Mouse (Mus musculus) gonadal fat pad, adult 2 months (tissue): ENCODE results near the gene Wrb. TPM values are rescaled to one million over a fixed set of nuclear protein-coding genes. Genes with fewer than 3 reads are reported as not detected.
"Not testable (repeated sequence)": the region's sequence is repeated elsewhere in the genome, so short reads cannot be mapped to it uniquely, and the experiment has no call there.

Experiments
- DNase-seq: peaks from one replicate; pipeline ENCODE4 v3.0.0-alpha.2; 2012; ENCODE audit warnings: low read depth
- polyA plus RNA-seq: library from polyadenylated mRNA; depleted of rRNA; stranded (reverse); fragments of >200 nt; gene quantifications from 2 replicates; pipeline ENCODE4 v1.2.3, GENCODE M21; 2012; rRNA removed

Wrb gene
- 60.5 and 88.6 TPM in 2 replicates for polyA plus RNA-seq

GRCm38 (mm10) chr16:96145110-96145800 is at the start of gene Wrb:
Gene Wrb, plus strand, starts transcription at chr16:96145407.
- no peak for DNase-seq

GRCm38 (mm10) chr16:96095966-96096365 is 49.2 kb upstream of the Wrb start:
- no peak for DNase-seq

GRCm38 (mm10) chr16:96097811-96098210 is 47.4 kb upstream of the Wrb start:
- DNase-seq = not testable (repeated sequence)

- DNase-seq = no peak
These were observed 42.2 kb upstream of the Wrb start for GRCm38 (mm10) chr16:96103036-96103435.

GRCm38 (mm10) chr16:96109673-96110072 is 35.5 kb upstream of the Wrb start:
- DNase-seq = no peak

- no peak for DNase-seq
These were observed 34.4 kb upstream of the Wrb start for GRCm38 (mm10) chr16:96110655-96111345.

GRCm38 (mm10) chr16:96112769-96113168 is 32.4 kb upstream of the Wrb start:
- DNase-seq = no peak

- no peak for DNase-seq
These were observed 30.5 kb upstream of the Wrb start for GRCm38 (mm10) chr16:96114729-96115128.

GRCm38 (mm10) chr16:96120022-96120623 is 25.1 kb upstream of the Wrb start:
- DNase-seq = no peak

GRCm38 (mm10) chr16:96126684-96127171 is 18.5 kb upstream of the Wrb start:
- no peak for DNase-seq

- DNase-seq = no peak
These were observed 17.9 kb upstream of the Wrb start for GRCm38 (mm10) chr16:96127288-96127656.

- DNase-seq = no peak
These were observed 17.4 kb upstream of the Wrb start, which contains the start of gene Hmgn1 for GRCm38 (mm10) chr16:96127657-96128344. Gene Hmgn1, minus strand, starts transcription at chr16:96127729.

- DNase-seq = no peak
These were observed 16.7 kb upstream of the Wrb start for GRCm38 (mm10) chr16:96128466-96128865.

- not testable (repeated sequence) for DNase-seq
These were observed 478 bp upstream of the Wrb start for GRCm38 (mm10) chr16:96144748-96145109.

GRCm38 (mm10) chr16:96145814-96146213 is 607 bp downstream of the Wrb start:
- no peak for DNase-seq

- DNase-seq = no peak
These were observed 3.6 kb downstream of the Wrb start for GRCm38 (mm10) chr16:96148834-96149233.

- no peak for DNase-seq
These were observed 4.1 kb downstream of the Wrb start for GRCm38 (mm10) chr16:96149311-96149710.

- DNase-seq = no peak
These were observed 5.8 kb downstream of the Wrb start for GRCm38 (mm10) chr16:96150995-96151394.

GRCm38 (mm10) chr16:96151551-96151950 is 6.3 kb downstream of the Wrb start:
- DNase-seq = no peak

- DNase-seq = no peak
These were observed 9.3 kb downstream of the Wrb start for GRCm38 (mm10) chr16:96154476-96154875.

GRCm38 (mm10) chr16:96156019-96156418 is 10.8 kb downstream of the Wrb start:
- DNase-seq = no peak

GRCm38 (mm10) chr16:96157171-96157570 is 12.0 kb downstream of the Wrb start:
- DNase-seq = no peak
